Mouse (Mus musculus) olfactory bulb, adult 2 months (tissue): Measurements from ENCODE around the gene Klhl5.

Source experiments
- CTCF ChIP-seq: fragments of 200-500 bp; IDR thresholded peaks from 2 replicates; pipeline ENCODE4 v1.5.1; 2012; ENCODE audit warnings: low read depth, mild to moderate bottlenecking, low read length, moderate library complexity; ENCODE audit not compliant: insufficient read depth
- POLR2A ChIP-seq: fragments of 200-500 bp; IDR thresholded peaks from 2 replicates; pipeline ENCODE4 v1.6.1; 2012; ENCODE audit warnings: mild to moderate bottlenecking, low read depth, low read length, moderate library complexity; ENCODE audit not compliant: insufficient read depth

DNA sequence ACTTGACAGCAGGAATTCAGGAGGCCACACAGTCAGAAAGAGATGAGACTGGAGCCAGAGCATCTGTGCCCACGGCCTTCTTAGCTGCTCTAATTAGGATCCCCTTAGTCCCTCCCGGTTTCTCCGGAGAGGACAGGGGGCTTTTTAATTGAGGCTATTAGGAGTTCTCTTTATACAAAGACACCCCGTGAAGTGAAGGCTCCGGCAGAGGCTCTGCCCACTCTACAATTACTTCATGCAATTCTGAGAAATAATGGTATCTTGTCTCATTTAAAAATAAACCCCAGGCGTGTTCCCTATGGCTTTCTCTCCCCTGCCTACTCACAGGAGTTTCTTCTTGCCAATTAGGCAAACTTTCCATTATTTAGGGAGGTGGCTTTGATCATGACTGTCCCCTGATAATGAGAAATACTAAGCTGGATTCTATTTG is 35.6 kb upstream of the Klhl5 start:
- TF ChIP-seq POLR2A (no peak), CTCF (no peak)
